Mouse (Mus musculus): ENCODE measurements around the gene Prpsap1.
"Not testable (repeated sequence)": the region's sequence is repeated elsewhere in the genome, so short reads cannot be mapped to it uniquely, and the experiment has no call there.

Gene Prpsap1

GRCm38 (mm10) chr11:116488207-116488606, 5.8 kb downstream of the Prpsap1 start:
- DNase-seq (ENCODE audit: low spot score) = no peak

GRCm38 (mm10) chr11:116484261-116484660, 9.7 kb downstream of the Prpsap1 start:
- no peak for DNase-seq (ENCODE audit: low spot score)

GRCm38 (mm10) chr11:116481776-116482175, 12.2 kb downstream of the Prpsap1 start:
- no peak for DNase-seq (ENCODE audit: low spot score)

- DNase-seq (ENCODE audit: low spot score) = no peak
Observed at GRCm38 (mm10) chr11:116480975-116481374, 13.0 kb downstream of the Prpsap1 start.

- DNase-seq (ENCODE audit: low spot score) = peak; percentile 61
Observed at GRCm38 (mm10) chr11:116479832-116480231, 14.2 kb downstream of the Prpsap1 start.

- DNase-seq (ENCODE audit: low spot score) = no peak
Observed at GRCm38 (mm10) chr11:116478978-116479377, 15.0 kb downstream of the Prpsap1 start.

- no peak for DNase-seq (ENCODE audit: low spot score)
Observed at GRCm38 (mm10) chr11:116477160-116477759, 16.7 kb downstream of the Prpsap1 start.

GRCm38 (mm10) chr11:116476696-116477095, 17.3 kb downstream of the Prpsap1 start:
- no peak for DNase-seq (ENCODE audit: low spot score)

GRCm38 (mm10) chr11:116476041-116476440, 18.0 kb downstream of the Prpsap1 start:
- no peak for DNase-seq (ENCODE audit: low spot score)

- no peak for DNase-seq (ENCODE audit: low spot score)
Observed at GRCm38 (mm10) chr11:116472275-116472674, 21.7 kb downstream of the Prpsap1 start.

- no peak for DNase-seq (ENCODE audit: low spot score)
Observed at GRCm38 (mm10) chr11:116470896-116471295, 23.1 kb downstream of the Prpsap1 start.

GRCm38 (mm10) chr11:116470249-116470648, 23.8 kb downstream of the Prpsap1 start:
- no peak for DNase-seq (ENCODE audit: low spot score)

- DNase-seq (ENCODE audit: low spot score) = not testable (repeated sequence)
Observed at GRCm38 (mm10) chr11:116468338-116468737, 25.7 kb downstream of the Prpsap1 start.

GRCm38 (mm10) chr11:116466141-116466540, 27.9 kb downstream of the Prpsap1 start, which contains the start of gene Qrich2:
Gene Qrich2, minus strand, starts transcription at chr11:116466241.
- no peak for DNase-seq (ENCODE audit: low spot score)

GRCm38 (mm10) chr11:116463833-116464232, 30.2 kb downstream of the Prpsap1 start:
- DNase-seq (ENCODE audit: low spot score) = peak; percentile 86

GRCm38 (mm10) chr11:116463338-116463737, 30.7 kb downstream of the Prpsap1 start:
- no peak for DNase-seq (ENCODE audit: low spot score)

- DNase-seq (ENCODE audit: low spot score) = no peak
Observed at GRCm38 (mm10) chr11:116459786-116460185, 34.2 kb downstream of the Prpsap1 start.

GRCm38 (mm10) chr11:116456234-116456633, 37.8 kb downstream of the Prpsap1 start:
- no peak for DNase-seq (ENCODE audit: low spot score)

- DNase-seq (ENCODE audit: low spot score) = no peak
Observed at GRCm38 (mm10) chr11:116453889-116454288, 40.1 kb downstream of the Prpsap1 start.

GRCm38 (mm10) chr11:116449341-116449740, 44.7 kb downstream of the Prpsap1 start:
- DNase-seq (ENCODE audit: low spot score) = no peak

- no peak for DNase-seq (ENCODE audit: low spot score)
Observed at GRCm38 (mm10) chr11:116447822-116448221, 46.2 kb downstream of the Prpsap1 start.

GRCm38 (mm10) chr11:116446308-116446887, 47.6 kb downstream of the Prpsap1 start:
- no peak for DNase-seq (ENCODE audit: low spot score)

GRCm38 (mm10) chr11:116445596-116446307, 48.2 kb downstream of the Prpsap1 start:
- DNase-seq (ENCODE audit: low spot score) = peak; percentile 94
